8 mouse cellular contexts compared by ENCODE assay signal in the genomic region with DNA sequence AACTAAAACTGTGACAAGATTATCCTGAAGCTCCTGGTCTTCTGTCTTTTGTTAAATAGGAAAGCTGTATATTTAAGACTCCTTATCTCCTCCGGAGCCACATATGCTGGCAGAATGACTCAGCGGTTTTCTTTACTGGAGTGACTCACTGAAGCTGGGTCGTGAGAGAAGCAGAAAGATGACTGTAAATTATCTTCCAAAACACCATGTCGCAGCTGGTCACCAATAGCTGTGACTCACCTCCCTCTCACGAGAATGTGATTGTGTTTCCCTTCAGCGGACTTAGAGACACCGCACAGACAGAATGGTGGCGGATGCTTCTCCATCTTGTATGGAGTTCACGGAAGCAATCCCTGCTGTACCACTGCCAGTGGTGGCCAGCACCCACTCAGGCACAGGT. TPM values are rescaled to one million over a fixed set of nuclear protein-coding genes. Genes with fewer than 3 reads are reported as not detected.
DNase-seq lines count a peak whose midpoint lies in the region; ATAC-seq lines count a peak whose summit lies in the region.

No protein-coding gene starts in this region.

- H3K36me3 ChIP-seq in liver, embryonic 11.5 days (ENCODE audit: control insufficient read depth, insufficient read depth, low read length): no peaks in the 10 kb centered on the region

- H3K9ac ChIP-seq in liver, embryonic 11.5 days (ENCODE audit: low read depth, low read length): no peak overlapping the region

- DNase-seq in heart, adult 11 months: peak; percentile 59
- no peak for DNase-seq in heart, postnatal 10 days
- DNase-seq in 416B (ENCODE audit: low read depth): peak; percentile 99
- DNase-seq in c-Kit-positive CD71-positive TER-119-negative erythroid progenitor cells, embryonic 14.5 days (ENCODE audit: low read depth): peak; percentile 87
- no peak for DNase-seq in liver, embryonic 11.5 days (ENCODE audit: low spot score)
- DNase-seq in yolk sac, embryonic 10.5 days (ENCODE audit: low spot score): peak; percentile 30
- no peak for DNase-seq in thymus, postnatal 4 days
- DNase-seq in gastrocnemius, postnatal 4 days (ENCODE audit: low spot score in 2 of 2): no peak

- no peaks in the 10 kb centered on the region for H3K9me3 ChIP-seq in liver, embryonic 11.5 days (ENCODE audit: control insufficient read depth, low read length)

- intact Hi-C loops in heart, postnatal 10 days (cut with DNase I): no loop called here

- peak overlapping the region; percentile 85 for H3K27ac ChIP-seq in liver, embryonic 11.5 days (ENCODE audit: low read depth, low read length)

- H3K4me1 ChIP-seq in liver, embryonic 11.5 days (replicated peaks; ENCODE audit: control insufficient read depth, insufficient read depth, low read length): peaks cover 4% of the 10 kb centered on the region

- peak overlapping the region; percentile 45 for H3K4me2 ChIP-seq in liver, embryonic 11.5 days

- ATAC-seq in liver, embryonic 11.5 days (replicated peaks; ENCODE audit: low FRiP score): peak; percentile 95

- 39% methylated on average over 9 of the region's 9 CpGs for WGBS in liver, embryonic 11.5 days

- H3K27me3 ChIP-seq in liver, embryonic 11.5 days (replicated peaks; ENCODE audit: control insufficient read depth, insufficient read depth, low read length): no peaks in the 10 kb centered on the region

- H3K4me3 ChIP-seq in liver, embryonic 11.5 days (ENCODE audit: low read depth, low read length): no peak overlapping the region

RNA-seq across cellular contexts. Expression of a gene that starts 30.6 kb away (rescaled TPM):
- total RNA-seq in heart, postnatal 10 days (2021): 10 to 100 TPM; 22.5 to 26.8 TPM
- polyA plus RNA-seq in liver, embryonic 11.5 days (2014; fragmentation: Nextera tagmentation; extraction: Ambion mirVana): 133 and 145 TPM in 2 replicates
- 10 to 100 TPM; 24.3 to 26.8 TPM for total RNA-seq in gastrocnemius, postnatal 4 days (2021)

Comparison
In these comparisons a context has a peak if more than half of its experiments do, and no peak if none do; other contexts are left out.
1. DNase-seq: peak in heart, adult 11 months (single experiment), 416B (single experiment), c-Kit-positive CD71-positive TER-119-negative erythroid progenitor cells, embryonic 14.5 days (single experiment) and yolk sac, embryonic 10.5 days (single experiment); none in heart, postnatal 10 days (0 of 2), liver, embryonic 11.5 days (single experiment), thymus, postnatal 4 days (single experiment) and gastrocnemius, postnatal 4 days (0 of 2).